Mouse (Mus musculus) liver, adult 10 weeks (tissue): ENCODE results near the gene Sp110. TPM values are rescaled to one million over a fixed set of nuclear protein-coding genes. Genes with fewer than 3 reads are reported as not detected.

Experiments used
- polyA plus RNA-seq: library from polyadenylated mRNA; stranded (reverse); fragments of 350-450 nt; fragmentation: Illumina TruSeq; extraction: RNeasy Lipid Tissue Mini Kit (QIAGEN cat#74804); gene quantifications from one replicate; pipeline ENCODE4 v1.2.3, GENCODE M21; 2014; ENCODE audit warnings: low read depth, low replicate concordance

The Sp110 gene
- polyA plus RNA-seq, result 2.8 TPM

GRCm38 (mm10) chr1:85598271-85599012 lies at the start of gene Sp110:
Sp110 (minus strand) TSS chr1:85598817.

GRCm38 (mm10) chr1:85600078-85600477 lies 1.5 kb upstream of the Sp110 start, which contains the start of gene Sp140:
Sp140 (plus strand) TSS chr1:85600378.

GRCm38 (mm10) chr1:85575376-85575775 lies 23.2 kb downstream of the Sp110 start, which contains the start of gene G530012D18Rik:
G530012D18Rik (plus strand) TSS chr1:85575676.

Other genes with a start within 250 kb of the Sp110 start
- not detected for gene G530012D18Rik, start 23.1 kb downstream of the Sp110 start, polyA plus RNA-seq
- 7.1 TPM for gene Sp140, start 1.6 kb upstream of the Sp110 start, polyA plus RNA-seq
- 18.2 TPM for gene Sp100, start 51.2 kb upstream of the Sp110 start, polyA plus RNA-seq
- 0.64 TPM for gene A630001G21Rik, start 179.8 kb upstream of the Sp110 start, polyA plus RNA-seq
- 67.9 TPM for gene Cab39, start 194.6 kb upstream of the Sp110 start, polyA plus RNA-seq